Mouse (Mus musculus) 3134 (cell line): ENCODE results near the gene Try5.
"Not testable (repeated sequence)": the region's sequence is repeated elsewhere in the genome, so short reads cannot be mapped to it uniquely, and the experiment has no call there.

Source experiments
- DNase-seq: peaks from one replicate; pipeline ENCODE4 v3.0.0-alpha.2; 2011; ENCODE audit warnings: low spot score; ENCODE audit not compliant: insufficient read length; ENCODE audit errors: extremely low read depth

Gene Try5

DNA sequence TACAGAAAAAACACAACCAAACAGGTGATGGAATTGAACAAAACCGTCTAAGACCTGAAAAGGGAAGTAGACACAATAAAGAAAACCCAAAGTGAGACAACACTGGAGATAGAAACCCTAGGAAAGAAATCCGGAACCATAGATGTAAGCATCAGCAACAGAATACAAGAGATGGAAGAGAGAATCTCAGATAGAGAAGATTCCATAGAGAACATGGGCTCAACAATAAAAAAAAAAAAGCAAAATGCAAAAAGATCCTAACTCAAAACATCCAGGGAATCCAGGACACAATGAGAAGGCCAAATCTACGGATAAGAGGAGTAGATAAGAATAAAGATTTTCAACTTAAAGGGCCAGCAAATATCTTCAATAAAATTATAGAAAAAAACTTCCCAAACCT is at the start of gene Try5:
Gene Try5 (minus strand): TSS at position 101 of the 400 bp plus-strand sequence.
- DNase-seq, result not testable (repeated sequence)

DNA sequence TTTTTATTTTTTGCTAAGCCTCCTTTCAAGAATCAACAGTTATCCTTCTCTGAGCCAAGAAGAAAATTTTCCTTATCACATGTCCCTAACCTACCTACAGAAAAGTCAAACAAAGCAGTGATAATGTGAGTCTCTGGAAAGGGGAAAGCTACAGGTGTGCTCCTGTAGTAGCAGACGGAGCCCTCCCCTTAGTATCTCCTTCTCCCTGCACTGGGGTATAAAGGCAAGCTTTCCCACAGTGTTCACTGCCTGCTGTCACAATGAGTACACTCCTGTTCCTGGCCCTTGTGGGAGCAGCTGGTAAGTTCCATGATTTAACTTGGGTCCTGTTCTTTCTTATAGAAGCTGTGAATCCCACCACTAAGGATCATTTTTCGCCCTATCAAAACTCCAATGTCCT is 37.3 kb upstream of the Try5 start, which contains the start of gene Try10:
Gene Try10 (plus strand): TSS at position 174 of the 400 bp plus-strand sequence.
- no peak for DNase-seq

DNA sequence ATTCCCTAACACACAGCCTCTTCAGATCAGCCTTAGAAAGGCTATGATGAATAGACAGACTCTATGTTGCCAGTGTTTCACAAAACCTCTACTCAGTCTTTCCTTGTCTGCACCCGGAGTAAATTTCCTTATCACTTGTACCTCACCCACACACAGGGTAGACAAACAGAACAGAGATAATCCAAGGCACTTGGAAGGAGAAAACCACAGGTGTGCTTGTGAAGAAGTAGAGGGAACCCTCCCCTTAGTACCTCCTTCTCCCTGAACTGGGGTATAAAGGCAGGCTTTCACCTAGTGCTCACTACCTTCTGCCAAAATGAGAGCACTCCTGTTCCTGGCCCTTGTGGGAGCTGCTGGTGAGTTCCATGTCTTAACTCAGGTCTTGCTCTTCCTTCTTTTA is 14.7 kb downstream of the Try5 start, which contains the start of gene Try4:
Gene Try4 (plus strand): TSS at position 301 of the 400 bp plus-strand sequence.
- no peak for DNase-seq

DNA sequence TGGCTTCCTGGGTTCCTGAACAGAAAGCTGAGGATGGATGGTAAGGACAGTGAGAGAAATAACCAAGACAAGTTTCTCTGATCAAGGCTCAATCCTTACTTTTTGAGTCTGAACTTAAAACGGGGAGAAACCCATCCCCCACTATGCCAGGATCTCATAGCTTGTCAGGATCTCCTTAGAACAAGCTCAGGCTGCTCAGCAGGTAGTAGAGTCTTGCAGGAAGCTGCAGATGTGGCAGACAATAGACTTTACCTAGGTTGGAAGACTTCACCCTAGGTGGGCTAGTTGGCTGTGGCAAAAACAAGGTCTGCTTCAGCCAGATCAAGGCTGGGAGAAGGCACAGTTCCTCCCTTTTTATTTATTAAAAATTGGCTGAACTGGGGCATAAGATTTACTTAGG is 18.4 kb downstream of the Try5 start:
- no peak for DNase-seq

DNA sequence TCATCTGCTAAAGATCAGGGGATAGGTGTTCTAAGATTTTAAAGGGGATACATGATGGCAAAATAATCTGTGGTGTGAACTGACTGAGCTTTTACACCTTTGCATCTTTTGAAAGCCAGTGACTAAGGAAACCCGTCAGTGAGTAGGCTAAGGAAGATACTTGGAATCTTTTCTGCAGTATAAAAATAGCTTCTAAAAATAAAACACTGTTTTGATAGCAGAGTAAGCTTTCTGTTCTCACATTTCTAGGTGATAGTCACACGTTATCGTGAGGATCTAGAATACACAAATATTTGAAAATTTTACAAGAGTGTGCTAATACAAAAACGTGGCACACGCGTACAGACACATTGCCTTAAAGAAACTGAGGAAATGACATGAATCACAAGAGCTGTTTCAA is 50.5 kb downstream of the Try5 start:
- DNase-seq, result no peak

DNA sequence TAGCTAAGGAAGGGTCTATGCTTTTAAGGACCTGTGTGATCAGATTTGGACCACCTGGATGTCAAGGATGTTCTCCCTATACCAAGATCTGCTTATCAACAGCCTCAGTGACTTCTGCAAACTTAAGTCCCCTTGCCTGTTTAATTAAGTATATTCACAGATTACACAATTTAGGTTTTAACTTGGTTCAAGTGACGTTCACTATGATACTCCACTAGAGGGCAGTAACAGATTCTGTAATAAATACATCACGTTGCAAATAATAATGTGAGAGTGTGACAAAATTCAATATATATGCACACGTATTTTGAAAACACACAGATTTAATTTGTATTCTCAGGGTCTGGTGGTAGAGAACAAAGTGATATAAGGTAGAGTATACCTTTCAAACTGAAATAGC is 53.8 kb downstream of the Try5 start:
- no peak for DNase-seq
